Mouse (Mus musculus) stomach, embryonic 15.5 days (tissue): ENCODE data around the gene Gnpnat1. TPM values are rescaled to one million over a fixed set of nuclear protein-coding genes. Genes with fewer than 3 reads are reported as not detected.
A peak's percentile ranks its signal among the peaks of the same experiment; 100 is the strongest.

Experiments
- ATAC-seq: fragments of 200-750 bp; cut with Nextera tagmentation; 2 replicates; pipeline ENCODE4 v1.8.0; 2017; ENCODE audit warnings: low read depth, moderate number of reproducible peaks, moderate TSS enrichment; ENCODE audit not compliant: insufficient read depth, low FRiP score
- H3K27ac ChIP-seq: fragments of 300-500 bp; sonication (generic); 2 replicates; pipeline ENCODE4 v1.5.1; 2015; ENCODE audit warnings: mild to moderate bottlenecking, inconsistent platforms
- H3K27me3 ChIP-seq: fragments of 300-500 bp; sonication (generic); replicated peaks from 2 replicates; pipeline ENCODE4 v1.6.1; 2015; ENCODE audit warnings: inconsistent platforms
- H3K36me3 ChIP-seq: fragments of 300-500 bp; sonication (generic); 2 replicates; pipeline ENCODE4 v1.6.1; 2015; ENCODE audit warnings: inconsistent platforms
- H3K4me1 ChIP-seq: fragments of 300-500 bp; sonication (generic); 2 replicates; pipeline ENCODE4 v1.6.1; 2015; ENCODE audit warnings: inconsistent platforms
- H3K4me2 ChIP-seq: fragments of 300-500 bp; sonication (generic); 2 replicates; pipeline ENCODE4 v1.6.1; 2015; ENCODE audit warnings: mild to moderate bottlenecking, inconsistent platforms
- H3K4me3 ChIP-seq: fragments of 300-500 bp; sonication (generic); replicated peaks from 2 replicates; pipeline ENCODE4 v1.5.1; 2015; ENCODE audit warnings: inconsistent platforms
- H3K9ac ChIP-seq: fragments of 300-500 bp; sonication (generic); 2 replicates; pipeline ENCODE4 v1.6.1; 2015; ENCODE audit warnings: inconsistent platforms
- H3K9me3 ChIP-seq: fragments of 300-500 bp; sonication (generic); 2 replicates; pipeline ENCODE4 v1.6.1; 2016; ENCODE audit warnings: inconsistent platforms
- WGBS: fragments of 180-500 bp; shearing (Covaris S2); methylation state at CpG from one replicate; pipeline ENCODE4 v1.1.7; 2015; 5-methylcytosine and 5-hydroxymethylcytosine counted together
- microRNA-seq: library from miRNA; unstranded; fragments of <30 nt; microRNA quantifications from one replicate; pipeline ENCODE4, GENCODE M21; 2016
- polyA plus RNA-seq: library from polyadenylated mRNA; unstranded; fragments of >200 nt; fragmentation: Nextera tagmentation; extraction: Ambion mirVana; gene quantifications from 2 replicates; pipeline ENCODE4 v1.2.1, GENCODE M21; 2015

Gnpnat1 gene
- polyA plus RNA-seq, 1 experiment from 2014 or later, result 55.8 TPM

- no peak overlapping the region for H3K9ac ChIP-seq
- 14% methylated on average over 8 of the region's 8 CpGs for WGBS
- H3K27ac ChIP-seq, result peak overlapping the region; percentile 31; the same call in 1 of the 2 replicates
Observed at GRCm38 (mm10) chr14:45329018-45329588, 75.6 kb downstream of the Gnpnat1 start.

GRCm38 (mm10) chr14:45328072-45328713 is 76.5 kb downstream of the Gnpnat1 start:
- Histone ChIP-seq H3K9ac (no peak overlapping the region), H3K4me3 (no peak overlapping the region), H3K9me3 (no peaks in the 10 kb centered on the region), H3K27me3 (no peaks in the 10 kb centered on the region), H3K4me1 (peaks cover 2% of the 10 kb centered on the region; the same call in 1 of the 2 replicates), H3K36me3 (peaks cover 9% of the 10 kb centered on the region; the same call in 1 of the 2 replicates), H3K4me2 (no peak overlapping the region), H3K27ac (no peak overlapping the region)
- no peak for ATAC-seq
- WGBS, result 86% methylated on average over 4 of the region's 4 CpGs

More at GRCm38 (mm10) chr14:45329018-45329588, 75.6 kb downstream of the Gnpnat1 start:
- H3K4me2 ChIP-seq, result peak overlapping the region; percentile 55
- peak overlapping the region; percentile 94 for H3K4me3 ChIP-seq
- no peaks in the 10 kb centered on the region for H3K9me3 ChIP-seq
- peaks cover 2% of the 10 kb centered on the region; the same call in 1 of the 2 replicates for H3K4me1 ChIP-seq
- ATAC-seq, result 0 out of 2 replicates have a peak, but pooled peaks have one; percentile 1
- H3K27me3 ChIP-seq, result no peaks in the 10 kb centered on the region
- peaks cover 12% of the 10 kb centered on the region; the same call in 1 of the 2 replicates for H3K36me3 ChIP-seq

Small RNA genes within 50 kb of the gene (microRNA-seq; reads per million reads assigned to microRNA genes)
- gene Gm25353, result not detected

Other genes starting within 250 kb of the Gnpnat1 start
- gene Gpr137c, start 185.2 kb downstream of the Gnpnat1 start, polyA plus RNA-seq, result 1.8 and 2.4 TPM in 2 replicates
- gene Txndc16, start 184.6 kb downstream of the Gnpnat1 start, polyA plus RNA-seq, result 11.2 and 11.3 TPM in 2 replicates
- gene Ero1l, start 86.1 kb downstream of the Gnpnat1 start, polyA plus RNA-seq, result 42.2 and 48.3 TPM in 2 replicates
- gene Psmc6, start 75.1 kb downstream of the Gnpnat1 start, polyA plus RNA-seq, result 135 and 139 TPM in 2 replicates
- 57.4 and 59.7 TPM in 2 replicates for gene Styx, start 53.8 kb downstream of the Gnpnat1 start, polyA plus RNA-seq
- 195 and 200 TPM in 2 replicates for gene Fermt2, start 125.2 kb upstream of the Gnpnat1 start, polyA plus RNA-seq